Mouse (Mus musculus): ENCODE data around the gene Myo1a.
"Not testable (repeated sequence)": the region's sequence is repeated elsewhere in the genome, so short reads cannot be mapped to it uniquely, and the experiment has no call there.

Myo1a gene

GRCm38 (mm10) chr10:127704766-127705220, at the start of gene Myo1a:
Myo1a (plus strand) TSS chr10:127705170.
- ChIA-PET POLR2A (interaction anchor here in 2 of 4 experiments (0.5 to 2.2 kb wide), 13 partner anchors 10 to 1046 kb away, joined by 3 to 11 read pairs (median 3); partner anchors contain the start of genes Nab2 (in 1 of the 2), Naca (in 1 of the 2) and Tac2 (in 1 of the 2)), CTCF (interaction anchor here (0.6 to 3.6 kb wide), 30 partner anchors 9 to 280 kb away, joined by 3 to 21 read pairs (median 4); partner anchors contain the start of genes Gpr182 (in 1 of the 4), Nab2 (in 1 of the 4) and Stat6 (in 1 of the 4))

GRCm38 (mm10) chr10:127657617-127658016, 47.4 kb upstream of the Myo1a start:
- POLR2A ChIA-PET: interaction anchor here in 2 of 4 experiments (1.0 to 3.5 kb wide), 4 partner anchors 10 to 16 kb away, joined by 4 to 32 read pairs (median 14); partner anchors contain the start of genes Nab2 (in 1 of the 2), Nemp1 (in 1 of the 2) and Stat6 (in 1 of the 2)

GRCm38 (mm10) chr10:127658076-127658475, 46.9 kb upstream of the Myo1a start:
- ChIA-PET CTCF (interaction anchor here in 1 of 4 experiments (0.7 to 1.1 kb wide), 3 partner anchors 15 to 87 kb away, joined by 3 to 4 read pairs (median 3); partner anchors contain the start of gene Stat6), POLR2A (interaction anchor here in 3 of 4 experiments (0.6 to 2.6 kb wide), 10 partner anchors 10 to 277 kb away, joined by 3 to 32 read pairs (median 6); partner anchors contain the start of genes Nab2 (in 3 of the 3) and Nemp1 (in 1 of the 3))

More at GRCm38 (mm10) chr10:127657617-127658016, 47.4 kb upstream of the Myo1a start:
- CTCF ChIA-PET: not testable (repeated sequence)

GRCm38 (mm10) chr10:127659551-127659950, 45.4 kb upstream of the Myo1a start:
- CTCF ChIA-PET: interaction anchor here in 2 of 4 experiments (1.0 to 2.0 kb wide), 3 partner anchors 16 to 122 kb away, joined by 3 to 4 read pairs (median 3); no protein-coding TSS in a partner anchor
- POLR2A ChIA-PET: interaction anchor here in 3 of 4 experiments (0.6 to 2.6 kb wide), 12 partner anchors 8 to 151 kb away, joined by 3 to 32 read pairs (median 6); partner anchors contain the start of genes Nab2 (in 3 of the 3), Lrp1 (in 1 of the 3) and Nemp1 (in 1 of the 3)

GRCm38 (mm10) chr10:127661291-127661914, 43.6 kb upstream of the Myo1a start:
- ChIA-PET POLR2A (interaction anchor here in 3 of 4 experiments (0.9 to 5.1 kb wide), 22 partner anchors 8 to 750 kb away, joined by 3 to 27 read pairs (median 4); partner anchors contain the start of genes Stat6 (in 3 of the 3), Atp5b (in 1 of the 3), Baz2a (in 1 of the 3) and Cs (in 1 of the 3)), CTCF (interaction anchor here in 3 of 4 experiments (0.6 to 2.3 kb wide), 18 partner anchors 8 to 551 kb away, joined by 3 to 19 read pairs (median 5); partner anchors contain the start of genes Lrp1 (in 2 of the 3) and Stat6 (in 2 of the 3))

- CTCF ChIA-PET: interaction anchor here (0.6 to 2.8 kb wide), 25 partner anchors 9 to 551 kb away, joined by 3 to 19 read pairs (median 4); partner anchors contain the start of genes Lrp1 (in 2 of the 4), Stat6 (in 2 of the 4) and Zbtb39 (in 1 of the 4)
- POLR2A ChIA-PET: interaction anchor here in 3 of 4 experiments (0.6 to 5.1 kb wide), 32 partner anchors 9 to 750 kb away, joined by 3 to 27 read pairs (median 4); partner anchors contain the start of genes Stat6 (in 3 of the 3), Atp5b (in 1 of the 3), Baz2a (in 1 of the 3) and Cs (in 1 of the 3)
These were observed 42.9 kb upstream of the Myo1a start for GRCm38 (mm10) chr10:127661915-127662663.

- POLR2A ChIA-PET: interaction anchor here in 3 of 4 experiments (0.7 to 5.8 kb wide), 29 partner anchors 8 to 749 kb away, joined by 3 to 28 read pairs (median 4); partner anchors contain the start of genes Stat6 (in 3 of the 3), Atp5b (in 1 of the 3), Baz2a (in 1 of the 3) and Cs (in 1 of the 3)
- CTCF ChIA-PET: interaction anchor here (0.6 to 2.8 kb wide), 20 partner anchors 9 to 550 kb away, joined by 3 to 19 read pairs (median 4); partner anchors contain the start of genes Stat6 (in 2 of the 4), Lrp1 (in 1 of the 4) and Zbtb39 (in 1 of the 4)
These were observed 42.2 kb upstream of the Myo1a start for GRCm38 (mm10) chr10:127662666-127663253.

- ChIA-PET CTCF (interaction anchor here in 3 of 4 experiments (0.7 to 2.8 kb wide), 7 partner anchors 22 to 428 kb away, joined by 3 to 13 read pairs (median 5); partner anchors contain the start of genes Stat6 (in 2 of the 3), Lrp1 (in 1 of the 3) and Zbtb39 (in 1 of the 3)), POLR2A (interaction anchor here in 2 of 4 experiments (0.5 to 5.8 kb wide), 7 partner anchors 10 to 373 kb away, joined by 3 to 28 read pairs (median 5); partner anchors contain the start of genes Lrp1 (in 1 of the 2) and Stat6 (in 1 of the 2))
These were observed 41.4 kb upstream of the Myo1a start for GRCm38 (mm10) chr10:127663590-127663989.

GRCm38 (mm10) chr10:127664166-127664565, 40.8 kb upstream of the Myo1a start:
- ChIA-PET CTCF (interaction anchor here in 3 of 4 experiments (0.7 to 2.8 kb wide), 6 partner anchors 22 to 429 kb away, joined by 3 to 9 read pairs (median 4); partner anchors contain the start of genes Stat6 (in 2 of the 3) and Zbtb39 (in 1 of the 3)), POLR2A (interaction anchor here in 3 of 4 experiments (0.5 to 5.8 kb wide), 10 partner anchors 11 to 639 kb away, joined by 3 to 57 read pairs (median 4); partner anchors contain the start of genes Stat6 (in 2 of the 3), Lrp1 (in 1 of the 3) and Pan2 (in 1 of the 3))

GRCm38 (mm10) chr10:127664891-127665290, 40.1 kb upstream of the Myo1a start:
- ChIA-PET POLR2A (interaction anchor here in 3 of 4 experiments (0.9 to 5.8 kb wide), 12 partner anchors 11 to 638 kb away, joined by 3 to 57 read pairs (median 3); partner anchors contain the start of genes Stat6 (in 2 of the 3), Lrp1 (in 1 of the 3) and Pan2 (in 1 of the 3)), CTCF (interaction anchor here in 2 of 4 experiments (0.5 to 2.8 kb wide), 5 partner anchors 21 to 702 kb away, joined by 3 to 9 read pairs (median 4); partner anchors contain the start of genes Stat6 (in 1 of the 2) and Zbtb39 (in 1 of the 2))

GRCm38 (mm10) chr10:127665366-127666181, 39.4 kb upstream of the Myo1a start:
- ChIA-PET POLR2A (interaction anchor here in 3 of 4 experiments (0.5 to 5.8 kb wide), 20 partner anchors 11 to 374 kb away, joined by 3 to 57 read pairs (median 3); partner anchors contain the start of genes Stat6 (in 2 of the 3) and Lrp1 (in 1 of the 3)), CTCF (interaction anchor here in 3 of 4 experiments (0.5 to 2.4 kb wide), 10 partner anchors 11 to 703 kb away, joined by 3 to 7 read pairs (median 4); partner anchors contain the start of gene Stat6 (in 2 of the 3))

- POLR2A ChIA-PET: interaction anchor here in 3 of 4 experiments (0.5 to 5.8 kb wide), 24 partner anchors 8 to 745 kb away, joined by 3 to 57 read pairs (median 4); partner anchors contain the start of genes Stat6 (in 2 of the 3), Lrp1 (in 1 of the 3), Nabp2 (in 1 of the 3) and Naca (in 1 of the 3)
- CTCF ChIA-PET: interaction anchor here in 3 of 4 experiments (0.5 to 1.5 kb wide), 8 partner anchors 10 to 469 kb away, joined by 3 to 7 read pairs (median 4); partner anchors contain the start of gene Stat6 (in 1 of the 3)
These were observed 38.3 kb upstream of the Myo1a start, which contains the start of gene Nemp1 for GRCm38 (mm10) chr10:127666501-127667268. Nemp1 (plus strand) TSS chr10:127666901.

GRCm38 (mm10) chr10:127667269-127668092, 37.5 kb upstream of the Myo1a start:
- POLR2A ChIA-PET: interaction anchor here (0.6 to 5.8 kb wide), 85 partner anchors 8 to 744 kb away, joined by 3 to 57 read pairs (median 4); partner anchors contain the start of genes Lrp1 (in 3 of the 4), Atp5b (in 2 of the 4), Nabp2 (in 2 of the 4) and Naca (in 2 of the 4)
- CTCF ChIA-PET: interaction anchor here (0.5 to 1.9 kb wide), 26 partner anchors 10 to 888 kb away, joined by 3 to 12 read pairs (median 4); partner anchors contain the start of genes Stat6 (in 3 of the 4), Myo1a (in 1 of the 4) and Zbtb39 (in 1 of the 4)
